Mouse (Mus musculus) intestine, embryonic 16.5 days (tissue): ENCODE results near the gene Ptrh1. TPM values are rescaled to one million over a fixed set of nuclear protein-coding genes. Genes with fewer than 3 reads are reported as not detected.

Experiments used
- ATAC-seq: fragments of 200-750 bp; cut with Nextera tagmentation; 2 replicates; pipeline ENCODE4 v1.8.0; 2017; ENCODE audit warnings: moderate TSS enrichment, moderate library complexity
- H3K27ac ChIP-seq: fragments of 300-500 bp; sonication (generic); 2 replicates; pipeline ENCODE4 v1.5.1; 2014; ENCODE audit warnings: mild to moderate bottlenecking, low read length
- H3K27me3 ChIP-seq: fragments of 300-500 bp; sonication (generic); replicated peaks from 2 replicates; pipeline ENCODE4 v1.6.1; 2014; ENCODE audit warnings: low read length, control low read depth, mixed read lengths; ENCODE audit not compliant: control insufficient read depth, insufficient read depth
- H3K36me3 ChIP-seq: fragments of 300-500 bp; sonication (generic); 2 replicates; pipeline ENCODE4 v1.6.1; 2014; ENCODE audit warnings: low read length, control low read depth; ENCODE audit not compliant: control insufficient read depth, insufficient read depth
- H3K4me1 ChIP-seq: fragments of 300-500 bp; sonication (generic); 2 replicates; pipeline ENCODE4 v1.6.1; 2014; ENCODE audit warnings: low read length, control low read depth, mixed read lengths; ENCODE audit not compliant: control insufficient read depth, insufficient read depth
- H3K4me2 ChIP-seq: fragments of 300-500 bp; sonication (generic); 2 replicates; pipeline ENCODE4 v1.6.1; 2014; ENCODE audit warnings: low read depth, low read length, control low read depth
- H3K4me3 ChIP-seq: fragments of 300-500 bp; sonication (generic); 2 replicates; pipeline ENCODE4 v1.5.1; 2014; ENCODE audit warnings: mild to moderate bottlenecking, low read length
- H3K9ac ChIP-seq: fragments of 300-500 bp; sonication (generic); 2 replicates; pipeline ENCODE4 v1.6.1; 2014; ENCODE audit warnings: low read depth, low read length
- H3K9me3 ChIP-seq: fragments of 300-500 bp; sonication (generic); 2 replicates; pipeline ENCODE4 v1.6.1; 2016; ENCODE audit warnings: low read length, control low read depth; ENCODE audit not compliant: control insufficient read depth
- WGBS: fragments of 180-500 bp; shearing (Covaris S2); extraction: QIAGEN DNeasy Blood & Tissue Kit; methylation state at CpG from one replicate; pipeline ENCODE4 v1.1.7; 2014; 5-methylcytosine and 5-hydroxymethylcytosine counted together
- polyA plus RNA-seq: library from polyadenylated mRNA; unstranded; fragments of >200 nt; fragmentation: Nextera tagmentation; extraction: Ambion mirVana; gene quantifications from 2 replicates; pipeline ENCODE4 v1.2.1, GENCODE M21; 2015

The Ptrh1 gene
- polyA plus RNA-seq, 1 experiment from 2014 or later = 6.3 TPM

GRCm38 (mm10) chr2:32811959-32812358, 36.4 kb downstream of the Ptrh1 start:
- H3K4me3 ChIP-seq = no peak overlapping the region
- no peak for ATAC-seq
- 77% methylated on average over 8 of the region's 8 CpGs for WGBS

GRCm38 (mm10) chr2:32816497-32816896, 40.9 kb downstream of the Ptrh1 start:
- Histone ChIP-seq H3K9ac (no peak overlapping the region), H3K4me1 (0 out of 2 replicates have a peak, but pooled peaks cover 2% of the 10 kb centered on the region), H3K36me3 (no peaks in the 10 kb centered on the region; the same call in 1 of the 2 replicates), H3K9me3 (no peaks in the 10 kb centered on the region), H3K4me2 (no peak overlapping the region), H3K4me3 (no peak overlapping the region), H3K27me3 (no peaks in the 10 kb centered on the region), H3K27ac (no peak overlapping the region)
- WGBS = 85% methylated on average over 2 of the region's 2 CpGs
- no peak for ATAC-seq

More at GRCm38 (mm10) chr2:32811959-32812358, 36.4 kb downstream of the Ptrh1 start:
- H3K9me3 ChIP-seq = 0 out of 2 replicates have a peak, but pooled peaks cover 4% of the 10 kb centered on the region
- no peak overlapping the region for H3K4me2 ChIP-seq
- H3K27ac ChIP-seq = no peak overlapping the region
- H3K9ac ChIP-seq = no peak overlapping the region
- H3K36me3 ChIP-seq = no peaks in the 10 kb centered on the region; the same call in 1 of the 2 replicates
- 0 out of 2 replicates have a peak, but pooled peaks cover 6% of the 10 kb centered on the region for H3K4me1 ChIP-seq
- no peaks in the 10 kb centered on the region for H3K27me3 ChIP-seq

GRCm38 (mm10) chr2:32816946-32817581, 41.5 kb downstream of the Ptrh1 start:
- Histone ChIP-seq H3K27me3 (no peaks in the 10 kb centered on the region), H3K27ac (peak overlapping the region; percentile 6; the same call in 1 of the 2 replicates), H3K4me3 (no peak overlapping the region), H3K9me3 (no peaks in the 10 kb centered on the region), H3K4me1 (0 out of 2 replicates have a peak, but pooled peaks cover 2% of the 10 kb centered on the region), H3K36me3 (no peaks in the 10 kb centered on the region; the same call in 1 of the 2 replicates), H3K9ac (no peak overlapping the region), H3K4me2 (0 out of 2 replicates have a peak overlapping the region, but pooled peaks have one; percentile 2)
- ATAC-seq = no peak
- 29% methylated on average over 17 of the region's 17 CpGs for WGBS

- no peak for ATAC-seq
- Histone ChIP-seq H3K9ac (no peak overlapping the region), H3K4me2 (no peak overlapping the region), H3K27ac (peak overlapping the region; percentile 6; the same call in 1 of the 2 replicates), H3K27me3 (no peaks in the 10 kb centered on the region), H3K4me1 (0 out of 2 replicates have a peak, but pooled peaks cover 2% of the 10 kb centered on the region), H3K4me3 (no peak overlapping the region), H3K9me3 (no peaks in the 10 kb centered on the region), H3K36me3 (no peaks in the 10 kb centered on the region; the same call in 1 of the 2 replicates)
- WGBS = 72% methylated on average over 7 of the region's 7 CpGs
Measured at GRCm38 (mm10) chr2:32817589-32817988, 42.0 kb downstream of the Ptrh1 start.

GRCm38 (mm10) chr2:32818208-32818607, 42.6 kb downstream of the Ptrh1 start:
- Histone ChIP-seq H3K36me3 (no peaks in the 10 kb centered on the region; the same call in 1 of the 2 replicates), H3K27ac (no peak overlapping the region), H3K9ac (no peak overlapping the region), H3K27me3 (no peaks in the 10 kb centered on the region), H3K4me1 (peaks cover 6% of the 10 kb centered on the region), H3K4me2 (no peak overlapping the region), H3K4me3 (no peak overlapping the region), H3K9me3 (no peaks in the 10 kb centered on the region)
- ATAC-seq = no peak
- 95% methylated on average over 5 of the region's 5 CpGs for WGBS

GRCm38 (mm10) chr2:32821041-32821802, 45.6 kb downstream of the Ptrh1 start:
- H3K27ac ChIP-seq = no peak overlapping the region
- H3K4me2 ChIP-seq = no peak overlapping the region
- peaks cover 18% of the 10 kb centered on the region for H3K4me1 ChIP-seq
- ATAC-seq = no peak
- H3K9me3 ChIP-seq = no peaks in the 10 kb centered on the region
- H3K4me3 ChIP-seq = no peak overlapping the region
- H3K36me3 ChIP-seq = no peaks in the 10 kb centered on the region
- H3K9ac ChIP-seq = no peak overlapping the region
- H3K27me3 ChIP-seq = no peaks in the 10 kb centered on the region
- WGBS = 64% methylated on average over 11 of the region's 11 CpGs

- no peak for ATAC-seq
- no peak overlapping the region for H3K4me2 ChIP-seq
- 78% methylated on average over 6 of the region's 6 CpGs for WGBS
- H3K27me3 ChIP-seq = no peaks in the 10 kb centered on the region
- H3K36me3 ChIP-seq = no peaks in the 10 kb centered on the region
- no peak overlapping the region for H3K9ac ChIP-seq
- no peak overlapping the region for H3K27ac ChIP-seq
- no peaks in the 10 kb centered on the region for H3K9me3 ChIP-seq
- H3K4me3 ChIP-seq = no peak overlapping the region
- peaks cover 16% of the 10 kb centered on the region for H3K4me1 ChIP-seq
Measured at GRCm38 (mm10) chr2:32822643-32823042, 47.1 kb downstream of the Ptrh1 start.

- H3K27me3 ChIP-seq = no peaks in the 10 kb centered on the region
- H3K9ac ChIP-seq = no peak overlapping the region
Measured at GRCm38 (mm10) chr2:32823153-32823552, 47.6 kb downstream of the Ptrh1 start.

GRCm38 (mm10) chr2:32823579-32824154, 48.1 kb downstream of the Ptrh1 start:
- 54% methylated on average over 8 of the region's 8 CpGs for WGBS
- Histone ChIP-seq H3K9ac (no peak overlapping the region), H3K36me3 (no peaks in the 10 kb centered on the region), H3K27me3 (no peaks in the 10 kb centered on the region), H3K27ac (no peak overlapping the region), H3K4me3 (no peak overlapping the region), H3K4me2 (no peak overlapping the region), H3K9me3 (no peaks in the 10 kb centered on the region), H3K4me1 (peaks cover 16% of the 10 kb centered on the region)
- no peak for ATAC-seq

More at GRCm38 (mm10) chr2:32823153-32823552, 47.6 kb downstream of the Ptrh1 start:
- Histone ChIP-seq H3K36me3 (no peaks in the 10 kb centered on the region), H3K4me1 (peaks cover 16% of the 10 kb centered on the region), H3K27ac (no peak overlapping the region), H3K4me2 (no peak overlapping the region), H3K9me3 (no peaks in the 10 kb centered on the region), H3K4me3 (no peak overlapping the region)
- WGBS = 41% methylated on average over 11 of the region's 11 CpGs
- no peak for ATAC-seq
